Mouse (Mus musculus): Measurements from ENCODE around the gene Zfp101. TPM values are rescaled to one million over a fixed set of nuclear protein-coding genes. Genes with fewer than 3 reads are reported as not detected.

Zfp101 gene
- total RNA-seq (2014; fragmentation: Nextera tagmentation) = 58.9 and 65.6 TPM in 2 replicates
- 68.2 and 97.1 TPM in 2 replicates for total RNA-seq (2017)
- 0.55 and 0.87 TPM in 2 replicates for polyA plus RNA-seq (2012)

DNA sequence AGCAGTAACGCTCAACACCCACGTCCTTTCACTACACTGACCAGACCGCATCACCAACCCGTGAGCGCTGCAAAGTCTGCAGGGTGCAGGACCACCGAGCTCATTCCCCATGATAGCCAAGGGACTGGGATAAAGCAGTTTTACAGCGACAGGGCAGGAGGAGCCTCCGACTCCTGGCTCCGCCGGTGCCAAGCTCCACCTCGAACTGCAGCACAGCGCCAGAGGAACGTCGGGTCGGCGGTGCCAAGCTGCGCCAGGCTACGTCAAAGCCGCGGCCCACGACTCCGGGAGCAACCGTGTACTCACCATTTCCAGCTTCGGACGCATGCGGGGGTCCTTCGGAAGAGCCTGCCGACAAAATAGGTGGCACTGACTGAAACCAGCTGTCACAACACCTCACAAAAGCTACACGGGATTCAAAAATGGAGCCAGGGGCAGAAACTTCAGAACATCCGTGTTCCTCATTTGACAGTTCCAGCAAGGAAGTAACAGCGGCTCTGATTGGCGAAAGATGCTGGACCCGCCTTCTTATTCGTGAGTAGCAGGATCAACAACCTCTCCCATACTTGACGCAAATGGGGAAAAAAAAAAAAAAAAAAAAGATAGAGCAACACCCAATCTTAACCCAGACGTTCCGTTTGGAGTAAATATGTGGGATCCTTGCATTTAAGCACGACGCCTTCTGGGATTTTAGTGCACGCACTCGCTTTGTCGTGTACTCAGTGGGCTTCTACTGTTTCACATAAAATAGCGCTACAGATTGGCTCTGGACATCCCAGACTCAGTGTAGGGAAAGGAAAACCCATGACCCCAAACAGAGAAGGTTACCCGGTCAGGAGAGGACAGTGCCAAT lies at the start of gene Zfp101:
Gene Zfp101 (minus strand): TSS at position 460 of the 853 bp plus-strand sequence.
- Histone ChIP-seq H3K4me3 (ENCODE audit: low read depth, low read length) (peak within 1 kb of the TSS; percentile 98), H3K36me3 (replicated peaks) (peaks cover 21% of the 10 kb centered on the region), H3K9me3 (replicated peaks) (no peaks in the 10 kb centered on the region), H3K4me1 (ENCODE audit: insufficient read depth, low read depth, low read length) (peaks cover 15% of the 10 kb centered on the region), H3K27me3 (ENCODE audit: insufficient read depth, low read length) (no peaks in the 10 kb centered on the region)
- TF ChIP-seq CTCF (IDR thresholded peaks at IDR 0.05; ENCODE audit: low read depth, low read length) (no peak), GATA1 (IDR thresholded peaks at IDR 0.05; ENCODE audit: borderline replicate concordance, low read length) (no peak), TAL1 (conservative IDR thresholded peaks at IDR 0.05; ENCODE audit: low read depth, low read length) (no peak), GATA2 (IDR thresholded peaks at IDR 0.05; ENCODE audit: borderline replicate concordance, low read depth, low read length) (no peak), POLR2AphosphoS5 (IDR thresholded peaks at IDR 0.05; ENCODE audit: insufficient replicate concordance, low read depth, low read length) (no peak)
- ATAC-seq (ENCODE audit: extremely low read depth, insufficient number of reproducible peaks, low FRiP score, poor library complexity, severe bottlenecking) (peak; percentile 98), DNase-seq (ENCODE audit: low spot score) (peak; percentile 91)

- Histone ChIP-seq H3K4me3 (ENCODE audit: low read depth, low read length) (no peak overlapping the region), H3K36me3 (replicated peaks) (no peaks in the 10 kb centered on the region), H3K9me3 (replicated peaks) (no peaks in the 10 kb centered on the region), H3K4me1 (ENCODE audit: insufficient read depth, low read depth, low read length) (peaks cover 12% of the 10 kb centered on the region), H3K27me3 (ENCODE audit: insufficient read depth, low read length) (no peaks in the 10 kb centered on the region)
- DNase-seq (ENCODE audit: low spot score) = no peak
- TF ChIP-seq TAL1 (conservative IDR thresholded peaks at IDR 0.05; ENCODE audit: low read depth, low read length) (no peak), GATA1 (IDR thresholded peaks at IDR 0.05; ENCODE audit: borderline replicate concordance, low read length) (no peak), POLR2AphosphoS5 (IDR thresholded peaks at IDR 0.05; ENCODE audit: insufficient replicate concordance, low read depth, low read length) (no peak), CTCF (IDR thresholded peaks at IDR 0.05; ENCODE audit: low read depth, low read length) (no peak), GATA2 (IDR thresholded peaks at IDR 0.05; ENCODE audit: borderline replicate concordance, low read depth, low read length) (no peak)
- no peak for ATAC-seq (ENCODE audit: extremely low read depth, insufficient number of reproducible peaks, low FRiP score, poor library complexity, severe bottlenecking)
Observed at GRCm38 (mm10) chr17:33441159-33441558, 46.7 kb upstream of the Zfp101 start.

DNA sequence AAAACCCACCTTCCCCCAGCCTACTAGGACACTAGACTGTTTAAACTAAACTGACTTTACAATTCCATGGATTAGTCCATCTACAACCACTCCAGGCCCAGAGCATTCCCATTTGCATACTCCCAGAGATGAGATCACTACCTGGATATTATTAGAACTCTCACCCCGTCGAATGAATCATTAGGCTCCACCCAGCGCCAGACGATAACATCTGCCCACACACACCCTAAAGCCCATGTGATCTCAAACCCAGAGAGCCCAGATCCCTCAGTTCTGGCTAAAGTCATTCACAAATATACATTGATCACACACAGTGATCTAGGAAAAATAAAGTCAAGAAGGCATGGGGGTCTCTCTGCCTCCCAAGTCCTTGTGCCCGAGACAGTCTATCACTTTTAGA lies 45.5 kb upstream of the Zfp101 start:
- DNase-seq (ENCODE audit: low spot score) (no peak), ATAC-seq (ENCODE audit: extremely low read depth, insufficient number of reproducible peaks, low FRiP score, poor library complexity, severe bottlenecking) (peak; percentile 22; the same call in 1 of the 2 replicates)
- H3K9me3 ChIP-seq (replicated peaks) = no peaks in the 10 kb centered on the region
- H3K4me3 ChIP-seq (ENCODE audit: low read depth, low read length) = no peak overlapping the region
- H3K27me3 ChIP-seq (ENCODE audit: insufficient read depth, low read length) = no peaks in the 10 kb centered on the region
- H3K36me3 ChIP-seq (replicated peaks) = no peaks in the 10 kb centered on the region
- no peak for TF ChIP-seq CTCF (IDR thresholded peaks at IDR 0.05; ENCODE audit: low read depth, low read length)
- no peak for TF ChIP-seq POLR2AphosphoS5 (IDR thresholded peaks at IDR 0.05; ENCODE audit: insufficient replicate concordance, low read depth, low read length)
- no peak for TF ChIP-seq GATA2 (IDR thresholded peaks at IDR 0.05; ENCODE audit: borderline replicate concordance, low read depth, low read length)
- TF ChIP-seq TAL1 (conservative IDR thresholded peaks at IDR 0.05; ENCODE audit: low read depth, low read length) = no peak
- no peak for TF ChIP-seq GATA1 (IDR thresholded peaks at IDR 0.05; ENCODE audit: borderline replicate concordance, low read length)
- H3K4me1 ChIP-seq (ENCODE audit: insufficient read depth, low read depth, low read length) = peaks cover 12% of the 10 kb centered on the region

DNA sequence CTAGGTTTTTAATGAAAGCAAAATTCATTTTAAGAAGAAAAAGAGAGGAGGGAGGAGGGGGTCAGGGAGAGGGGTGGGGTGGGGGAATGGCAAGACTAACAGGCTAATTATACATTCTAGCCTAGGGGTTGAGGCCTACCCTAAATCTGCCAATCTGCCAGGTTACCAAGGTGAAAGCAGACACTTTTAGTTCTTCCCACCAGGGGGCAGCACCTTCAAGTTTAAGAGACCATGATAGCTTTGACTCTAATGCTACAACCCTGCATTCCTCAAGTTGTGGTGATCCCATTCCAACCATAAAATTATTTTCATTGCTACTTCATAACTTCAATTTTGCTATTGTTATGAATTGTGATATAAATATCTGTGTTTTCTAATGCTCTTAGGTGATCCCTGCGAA lies 44.7 kb upstream of the Zfp101 start:
- no peaks in the 10 kb centered on the region for H3K36me3 ChIP-seq (replicated peaks)

GRCm38 (mm10) chr17:33432019-33432946 lies 37.8 kb upstream of the Zfp101 start, which contains the start of gene Actl9:
Gene Actl9 (plus strand): TSS chr17:33432896.
- ATAC-seq (ENCODE audit: extremely low read depth, insufficient number of reproducible peaks, low FRiP score, poor library complexity, severe bottlenecking) (peak; percentile 76), DNase-seq (ENCODE audit: low spot score) (no peak)
- no peaks in the 10 kb centered on the region for H3K27me3 ChIP-seq (ENCODE audit: insufficient read depth, low read length)
- H3K36me3 ChIP-seq (replicated peaks) = no peaks in the 10 kb centered on the region
- TF ChIP-seq CTCF (IDR thresholded peaks at IDR 0.05; ENCODE audit: low read depth, low read length) (no peak), GATA1 (IDR thresholded peaks at IDR 0.05; ENCODE audit: borderline replicate concordance, low read length) (no peak), POLR2AphosphoS5 (IDR thresholded peaks at IDR 0.05; ENCODE audit: insufficient replicate concordance, low read depth, low read length) (no peak), TAL1 (conservative IDR thresholded peaks at IDR 0.05; ENCODE audit: low read depth, low read length) (0 out of 2 replicates have a peak, but pooled peaks have one; percentile 21)
- no peak within 1 kb of the TSS for H3K4me3 ChIP-seq (ENCODE audit: low read depth, low read length)
- H3K4me1 ChIP-seq (ENCODE audit: insufficient read depth, low read depth, low read length) = peaks cover 20% of the 10 kb centered on the region
- H3K9me3 ChIP-seq (replicated peaks) = no peaks in the 10 kb centered on the region

More for the DNA sequence above, 44.7 kb upstream of the Zfp101 start:
- Histone ChIP-seq H3K4me1 (ENCODE audit: insufficient read depth, low read depth, low read length) (peaks cover 12% of the 10 kb centered on the region), H3K27me3 (ENCODE audit: insufficient read depth, low read length) (no peaks in the 10 kb centered on the region), H3K9me3 (replicated peaks) (no peaks in the 10 kb centered on the region), H3K4me3 (ENCODE audit: low read depth, low read length) (no peak overlapping the region)
- TF ChIP-seq CTCF (IDR thresholded peaks at IDR 0.05; ENCODE audit: low read depth, low read length) (0 out of 2 replicates have a peak, but pooled peaks have one; percentile 15), TAL1 (conservative IDR thresholded peaks at IDR 0.05; ENCODE audit: low read depth, low read length) (no peak)
- DNase-seq (ENCODE audit: low spot score) (peak; percentile 20), ATAC-seq (ENCODE audit: extremely low read depth, insufficient number of reproducible peaks, low FRiP score, poor library complexity, severe bottlenecking) (no peak)

GRCm38 (mm10) chr17:33392271-33392670 lies 2.2 kb downstream of the Zfp101 start:
- H3K4me1 ChIP-seq (ENCODE audit: insufficient read depth, low read depth, low read length) = peaks cover 15% of the 10 kb centered on the region
- TF ChIP-seq GATA2 (IDR thresholded peaks at IDR 0.05; ENCODE audit: borderline replicate concordance, low read depth, low read length) (no peak), CTCF (IDR thresholded peaks at IDR 0.05; ENCODE audit: low read depth, low read length) (no peak), TAL1 (conservative IDR thresholded peaks at IDR 0.05; ENCODE audit: low read depth, low read length) (no peak), GATA1 (IDR thresholded peaks at IDR 0.05; ENCODE audit: borderline replicate concordance, low read length) (no peak), POLR2AphosphoS5 (IDR thresholded peaks at IDR 0.05; ENCODE audit: insufficient replicate concordance, low read depth, low read length) (no peak)
- ATAC-seq (ENCODE audit: extremely low read depth, insufficient number of reproducible peaks, low FRiP score, poor library complexity, severe bottlenecking) (no peak), DNase-seq (ENCODE audit: low spot score) (no peak)
- no peak overlapping the region for H3K4me3 ChIP-seq (ENCODE audit: low read depth, low read length)
- no peaks in the 10 kb centered on the region for H3K27me3 ChIP-seq (ENCODE audit: insufficient read depth, low read length)
- no peaks in the 10 kb centered on the region for H3K9me3 ChIP-seq (replicated peaks)
- peaks cover 31% of the 10 kb centered on the region for H3K36me3 ChIP-seq (replicated peaks)

Measured in G1E (cell line).